Mouse (Mus musculus) heart, postnatal 0 days (tissue): Measurements from ENCODE around the gene Rps6ka4.

Experiments
- CTCF ChIP-seq: IDR thresholded peaks from 2 replicates; pipeline ENCODE4 v1.5.1; 2016; ENCODE audit warnings: antibody characterized with exemption, control low read depth, low read depth
- EP300 ChIP-seq: IDR thresholded peaks from 2 replicates; pipeline ENCODE4 v1.6.1; 2016; ENCODE audit warnings: antibody characterized with exemption, low read depth

GRCm38 (mm10) chr19:6869355-6869754 is 28.9 kb upstream of the Rps6ka4 start:
- TF ChIP-seq CTCF, result no peak
- no peak for TF ChIP-seq EP300
